Mouse (Mus musculus) stomach, postnatal 0 days (tissue): ENCODE results near the gene Kalrn.

ENCODE experiments used
- CTCF ChIP-seq: IDR thresholded peaks from 2 replicates; pipeline ENCODE4 v1.5.1; 2016; ENCODE audit warnings: antibody characterized with exemption, low read depth, mild to moderate bottlenecking, moderate library complexity
- EP300 ChIP-seq: optimal IDR thresholded peaks from 2 replicates; pipeline ENCODE3; 2016; ENCODE audit warnings: antibody characterized with exemption

- peak; percentile 38 for TF ChIP-seq CTCF
- TF ChIP-seq EP300: no peak
Measured at GRCm38 (mm10) chr16:34530029-34530428, 43.3 kb downstream of the Kalrn start.
